Mouse (Mus musculus) CH12.LX (cell line): Measurements from ENCODE around the gene Adsl. TPM values are rescaled to one million over a fixed set of nuclear protein-coding genes. Genes with fewer than 3 reads are reported as not detected.

Source experiments
- DNase-seq: peaks from one replicate; pipeline ENCODE4 v3.0.0-alpha.2; 2013; ENCODE audit errors: extremely low read depth
- H3K27ac ChIP-seq: 2 replicates; pipeline ENCODE4 v1.5.1; 2012; ENCODE audit warnings: low read depth, mild to moderate bottlenecking, control low read depth, moderate library complexity; ENCODE audit not compliant: insufficient read depth
- H3K27me3 ChIP-seq: replicated peaks from 2 replicates; pipeline ENCODE3; 2012; ENCODE audit warnings: inconsistent platforms
- H3K36me3 ChIP-seq, 2 experiments: replicated peaks in 1 of 2; 2 replicates each; pipeline versions ENCODE3 to v1.6.1; 2012; ENCODE audit warnings: inconsistent platforms in 1 of 2, low read length in 1 of 2, mild to moderate bottlenecking in 1 of 2, mixed read lengths in 1 of 2, moderate library complexity in 1 of 2; ENCODE audit not compliant: control insufficient read depth in 1 of 2, insufficient read depth in 1 of 2
- H3K4me1 ChIP-seq, 2 experiments: 2 replicates each; pipeline ENCODE4 v1.6.1; 2012; ENCODE audit warnings: inconsistent platforms in 1 of 2, moderate library complexity in 1 of 2; ENCODE audit not compliant: insufficient read depth in 2 of 2, control insufficient read depth in 1 of 2
- H3K4me2 ChIP-seq: 2 replicates; pipeline ENCODE4 v1.6.1; 2012; ENCODE audit warnings: low read depth, mild to moderate bottlenecking, control low read depth; ENCODE audit not compliant: poor library complexity, insufficient read depth, severe bottlenecking
- H3K4me3 ChIP-seq, 3 experiments: fragments of 150-350 bp in 1 of 3; sonication (generic) in 1 of 3; replicated peaks in 1 of 3; 2 replicates each; pipeline versions ENCODE3 to v1.5.1; 2011 to 2012; ENCODE audit warnings: low read depth in 2 of 3, low read length in 2 of 3, mild to moderate bottlenecking in 2 of 3, moderate library complexity in 2 of 3, control low read depth in 1 of 3, improper control_type of control experiment in 1 of 3, inconsistent platforms in 1 of 3, mixed read lengths in 1 of 3; ENCODE audit not compliant: poor library complexity in 1 of 3
- H3K79me2 ChIP-seq: replicated peaks from 2 replicates; pipeline ENCODE4 v1.6.1; 2012; ENCODE audit warnings: mild to moderate bottlenecking, moderate library complexity; ENCODE audit not compliant: control insufficient read depth, poor library complexity, insufficient read depth, severe bottlenecking; ENCODE audit errors: extremely low read depth
- H3K9ac ChIP-seq: 2 replicates; pipeline ENCODE4 v1.6.1; 2012; ENCODE audit warnings: low read depth, mild to moderate bottlenecking, control low read depth, moderate library complexity; ENCODE audit not compliant: insufficient read depth
- H3K9me3 ChIP-seq: replicated peaks from 2 replicates; pipeline ENCODE3; 2012; ENCODE audit warnings: low read length, inconsistent platforms, mixed read lengths
- CHD1 ChIP-seq: IDR thresholded peaks from 2 replicates; pipeline ENCODE4 v1.6.1; 2012; ENCODE audit warnings: low read depth, low read length, improper control_type of control experiment, inconsistent platforms
- CHD2 ChIP-seq: IDR thresholded peaks from 2 replicates; pipeline ENCODE4 v1.6.1; 2011; ENCODE audit warnings: low read length, improper control_type of control experiment
- E2F4 ChIP-seq: IDR thresholded peaks from 2 replicates; pipeline ENCODE4 v1.6.1; 2011; ENCODE audit warnings: low read depth, low read length, improper control_type of control experiment; ENCODE audit not compliant: insufficient replicate concordance
- IRF4 ChIP-seq: IDR thresholded peaks from 2 replicates; pipeline ENCODE4 v1.6.1; 2014; ENCODE audit warnings: low read depth, mild to moderate bottlenecking, inconsistent platforms, low read length, improper control_type of control experiment
- JUN ChIP-seq: IDR thresholded peaks from 2 replicates; pipeline ENCODE4 v1.6.1; 2011; ENCODE audit warnings: low read depth, mild to moderate bottlenecking, low read length, improper control_type of control experiment, moderate library complexity; ENCODE audit not compliant: insufficient read depth
- JUND ChIP-seq: conservative IDR thresholded peaks from 2 replicates; pipeline ENCODE4 v1.6.1; 2011; ENCODE audit warnings: low read depth, low read length, improper control_type of control experiment
- MAX ChIP-seq: IDR thresholded peaks from 2 replicates; pipeline ENCODE4 v1.6.1; 2011; ENCODE audit warnings: low read length, improper control_type of control experiment
- MAZ ChIP-seq: IDR thresholded peaks from 2 replicates; pipeline ENCODE4 v1.6.1; 2012; ENCODE audit warnings: low read depth, mild to moderate bottlenecking, inconsistent platforms, low read length, improper control_type of control experiment, moderate library complexity
- MYC ChIP-seq: IDR thresholded peaks from 2 replicates; pipeline ENCODE4 v1.6.1; 2011; ENCODE audit warnings: low read depth, mild to moderate bottlenecking, improper control_type of control experiment, low read length
- NRF1 ChIP-seq: IDR thresholded peaks from 2 replicates; pipeline ENCODE4 v1.6.1; 2014; ENCODE audit warnings: low read depth, mild to moderate bottlenecking, inconsistent platforms, low read length, improper control_type of control experiment, moderate library complexity
- POLR2AphosphoS2 ChIP-seq: IDR thresholded peaks from 2 replicates; pipeline ENCODE4 v1.6.1; 2011; ENCODE audit warnings: low read depth, low read length, improper control_type of control experiment
- SIN3A ChIP-seq: IDR thresholded peaks from 2 replicates; pipeline ENCODE4 v1.6.1; 2012; ENCODE audit warnings: low read length, improper control_type of control experiment, inconsistent platforms
- SMC3 ChIP-seq: IDR thresholded peaks from 2 replicates; pipeline ENCODE4 v1.6.1; 2011; ENCODE audit warnings: low read depth, low read length, improper control_type of control experiment
- TBP ChIP-seq: conservative IDR thresholded peaks from 2 replicates; pipeline ENCODE4 v1.6.1; 2011; ENCODE audit warnings: low read depth, low read length, improper control_type of control experiment
- TCF12 ChIP-seq: IDR thresholded peaks from 2 replicates; pipeline ENCODE4 v1.6.1; 2014; ENCODE audit warnings: low read depth, mild to moderate bottlenecking, inconsistent platforms, low read length, improper control_type of control experiment
- USF1 ChIP-seq: IDR thresholded peaks from 2 replicates; pipeline ENCODE4 v1.6.1; 2014; ENCODE audit warnings: low read depth, mild to moderate bottlenecking, inconsistent platforms, low read length, improper control_type of control experiment
- USF2 ChIP-seq: conservative IDR thresholded peaks from 2 replicates; pipeline ENCODE4 v1.6.1; 2011; ENCODE audit warnings: low read depth, low read length, improper control_type of control experiment
- ZC3H11A ChIP-seq: IDR thresholded peaks from 2 replicates; pipeline ENCODE4 v1.6.1; 2012; ENCODE audit warnings: low read depth, mild to moderate bottlenecking, inconsistent platforms, low read length, improper control_type of control experiment
- ZKSCAN1 ChIP-seq: IDR thresholded peaks from 2 replicates; pipeline ENCODE4 v1.6.1; 2012; ENCODE audit warnings: low read depth, inconsistent platforms, low read length, improper control_type of control experiment, borderline replicate concordance
- ZNF384 ChIP-seq: IDR thresholded peaks from 2 replicates; pipeline ENCODE4 v1.6.1; 2012; ENCODE audit warnings: low read depth, low read length, improper control_type of control experiment, inconsistent platforms
- dilution Hi-C: fragments of 300-500 bp; cut with MboI; formaldehyde crosslinking; loops from 2 replicates; pipeline ENCODE4 v1.14.3; 2020; ENCODE audit warnings: low sequenced_read_pairs; ENCODE audit not compliant: extremely low pct_unique_long_range_greater_than_20kb, extremely low pct_ligation_motif_present
- in situ Hi-C: fragments of 300-500 bp; cut with MboI; formaldehyde crosslinking; loops from 3 replicates; pipeline ENCODE4 v1.14.3; 2019; ENCODE audit warnings: low sequenced_read_pairs, low pct_ligation_motif_present, low pct_unique_long_range_greater_than_20kb, mixed read lengths
- polyA plus RNA-seq: library from polyadenylated mRNA; unstranded; fragments of >175 nt; gene quantifications from 2 replicates; pipeline ENCODE4 v1.2.1, GENCODE M21; 2012; ENCODE audit warnings: low read depth; ENCODE audit not compliant: insufficient read length
- total RNA-seq, 2 experiments: library from RNA; depleted of rRNA; stranded (reverse); fragments of 300-350 nt in 1 of 2; fragments of >200 nt in 1 of 2; gene quantifications; 2 replicates each; pipeline ENCODE4 v1.2.3; 2012 to 2014

The Adsl gene
- total and polyA plus RNA-seq, 3 experiments = 226 to 356 (median 276) TPM

- no peak overlapping the region for H3K9ac ChIP-seq
- TF ChIP-seq TBP (no peak), JUN (no peak), IRF4 (no peak), TCF12 (no peak), ZNF384 (no peak)
- TF ChIP-seq, all 38 proteins: peak for 0
- H3K36me3 ChIP-seq = peaks cover 64 to 78% of the 10 kb centered on the region in 2 experiments
- H3K9me3 ChIP-seq = no peaks in the 10 kb centered on the region
- no peak overlapping the region for H3K4me3 ChIP-seq
- H3K27ac ChIP-seq = no peak overlapping the region
- H3K4me1 ChIP-seq = peaks cover 2 to 17% of the 10 kb centered on the region in 2 experiments
- in situ Hi-C loops = no loop called here
- H3K79me2 ChIP-seq = peaks cover 2% of the 10 kb centered on the region; the same call in 1 of the 2 replicates
- DNase-seq = no peak
- dilution Hi-C loops = no loop called here
- no peaks in the 10 kb centered on the region for H3K27me3 ChIP-seq
- no peak overlapping the region for H3K4me2 ChIP-seq
Observed at GRCm38 (mm10) chr15:80924211-80924610, 24.1 kb upstream of the Adsl start.

- Histone ChIP-seq H3K9ac (no peak overlapping the region), H3K27ac (no peak overlapping the region), H3K4me1 (peaks cover 0 to 13% of the 10 kb centered on the region in 2 experiments; a peak in 2 of 4 replicates), H3K36me3 (peaks cover 58 to 74% of the 10 kb centered on the region in 2 experiments), H3K4me3 (no peak overlapping the region), H3K27me3 (no peaks in the 10 kb centered on the region), H3K4me2 (no peak overlapping the region), H3K79me2 (peaks cover 5% of the 10 kb centered on the region; the same call in 1 of the 2 replicates), H3K9me3 (no peaks in the 10 kb centered on the region)
- TF ChIP-seq USF2 (no peak), USF1 (no peak), CHD2 (no peak), POLR2AphosphoS2 (no peak), NRF1 (no peak), MAZ (no peak), E2F4 (no peak), ZC3H11A (no peak), ZNF384 (no peak), MYC (no peak), JUND (no peak), CHD1 (no peak), SIN3A (no peak), ZKSCAN1 (no peak), MAX (no peak), SMC3 (no peak)
- dilution Hi-C loops (no loop called here), in situ Hi-C loops (no loop called here)
- DNase-seq = no peak
Observed at GRCm38 (mm10) chr15:80928811-80929355, 19.4 kb upstream of the Adsl start.
